Mouse (Mus musculus) neutrophil, adult 83 days (primary cell): ENCODE measurements around the gene Ccdc17. TPM values are rescaled to one million over a fixed set of nuclear protein-coding genes. Genes with fewer than 3 reads are reported as not detected.

Experiments used
- total RNA-seq, 2 experiments: library from RNA; stranded (reverse); gene quantifications; one replicate each; pipeline ENCODE4 v1.2.4; 2023

Ccdc17 gene
- total RNA-seq, result 1 to 10 TPM; 6.0 to 6.6 TPM

GRCm38 (mm10) chr4:116596379-116596778 is at the start of gene Ccdc17:
Ccdc17 (plus strand) TSS chr4:116596654.

GRCm38 (mm10) chr4:116555413-116556300 is 40.8 kb upstream of the Ccdc17 start, which contains the start of gene Tmem69:
Tmem69 (minus strand) TSS chr4:116555936.

GRCm38 (mm10) chr4:116557306-116558121 is 38.9 kb upstream of the Ccdc17 start, which contains the start of gene Gpbp1l1:
Gpbp1l1 (plus strand) TSS chr4:116557658.

GRCm38 (mm10) chr4:116627722-116628662 is 31.5 kb downstream of the Ccdc17 start, which contains the start of gene Nasp:
Nasp (minus strand) TSS chr4:116627941.

Other genes with a start within 250 kb of the Ccdc17 start
- 10 to 100 TPM; 27.5 to 28.4 TPM for gene Mast2, start 132.5 kb upstream of the Ccdc17 start, total RNA-seq
- gene Ipp, start 89.1 kb upstream of the Ccdc17 start, total RNA-seq, result 1 to 10 TPM; 8.1 to 8.6 TPM
- 1 to 10 TPM; 8.0 to 8.4 TPM for gene Tmem69, start 40.7 kb upstream of the Ccdc17 start, total RNA-seq
- 10 to 100 TPM; 74.2 to 81.3 TPM for gene Gpbp1l1, start 39.0 kb upstream of the Ccdc17 start, total RNA-seq
- 10 to 100 TPM; 57.0 to 59.7 TPM for gene Nasp, start 31.3 kb downstream of the Ccdc17 start, total RNA-seq
- gene Akr1a1, start 55.0 kb downstream of the Ccdc17 start, total RNA-seq, result 100 to 1,000 TPM; 266 to 278 TPM
- gene Prdx1, start 88.9 kb downstream of the Ccdc17 start, total RNA-seq, result 100 to 1,000 TPM; 140 to 144 TPM
- gene Mmachc, start 111.8 kb downstream of the Ccdc17 start, total RNA-seq, result 1 to 10 TPM; 2.5 to 2.9 TPM
- gene Ccdc163, start 111.9 kb downstream of the Ccdc17 start, total RNA-seq, result 10 to 100 TPM; 11.0 to 13.5 TPM
- 10 to 100 TPM; 33.8 to 35.2 TPM for gene Tesk2, start 124.3 kb downstream of the Ccdc17 start, total RNA-seq
- gene Toe1, start 211.0 kb downstream of the Ccdc17 start, total RNA-seq, result 10 to 100 TPM; 14.0 to 16.1 TPM
- 1 to 10 TPM; 3.3 to 7.0 TPM for gene Mutyh, start 211.1 kb downstream of the Ccdc17 start, total RNA-seq
- gene Hpdl, start 225.1 kb downstream of the Ccdc17 start, total RNA-seq, result not detected